Mouse (Mus musculus) stomach, embryonic 14.5 days (tissue): ENCODE measurements around the gene Apoa1. TPM values are rescaled to one million over a fixed set of nuclear protein-coding genes. Genes with fewer than 3 reads are reported as not detected.

Experiments used
- ATAC-seq: fragments of 200-750 bp; cut with Nextera tagmentation; 2 replicates; pipeline ENCODE4 v1.8.0; 2017; ENCODE audit warnings: low read depth, moderate TSS enrichment; ENCODE audit not compliant: insufficient number of reproducible peaks, insufficient read depth, low FRiP score
- H3K27ac ChIP-seq: fragments of 300-500 bp; sonication (generic); 2 replicates; pipeline ENCODE4 v1.5.1; 2014; ENCODE audit warnings: mild to moderate bottlenecking, low read length, moderate library complexity, mixed read lengths
- H3K27me3 ChIP-seq: fragments of 300-500 bp; sonication (generic); 2 replicates; pipeline ENCODE4 v1.6.1; 2014; ENCODE audit warnings: low read length, control low read depth, mixed read lengths; ENCODE audit not compliant: control insufficient read depth, insufficient read depth
- H3K36me3 ChIP-seq: fragments of 300-500 bp; sonication (generic); 2 replicates; pipeline ENCODE4 v1.6.1; 2014; ENCODE audit warnings: mild to moderate bottlenecking, control low read depth, low read length, moderate library complexity, mixed read lengths; ENCODE audit not compliant: control insufficient read depth, insufficient read depth
- H3K4me1 ChIP-seq: fragments of 300-500 bp; sonication (generic); 2 replicates; pipeline ENCODE4 v1.6.1; 2014; ENCODE audit warnings: low read length, control low read depth, mixed read lengths; ENCODE audit not compliant: control insufficient read depth, insufficient read depth
- H3K4me2 ChIP-seq: fragments of 300-500 bp; sonication (generic); replicated peaks from 2 replicates; pipeline ENCODE4 v1.6.1; 2014; ENCODE audit warnings: low read depth, low read length, control low read depth
- H3K4me3 ChIP-seq: fragments of 300-500 bp; sonication (generic); 2 replicates; pipeline ENCODE4 v1.5.1; 2014; ENCODE audit warnings: low read depth, low read length, control low read depth
- H3K9ac ChIP-seq: fragments of 300-500 bp; sonication (generic); replicated peaks from 2 replicates; pipeline ENCODE4 v1.6.1; 2014; ENCODE audit warnings: low read depth, mild to moderate bottlenecking, control low read depth, low read length, moderate library complexity, mixed read lengths
- H3K9me3 ChIP-seq: fragments of 300-500 bp; sonication (generic); 2 replicates; pipeline ENCODE4 v1.6.1; 2016; ENCODE audit warnings: low read depth, low read length, control low read depth; ENCODE audit not compliant: control insufficient read depth
- WGBS: fragments of 180-500 bp; shearing (Covaris S2); extraction: QIAGEN DNeasy Blood & Tissue Kit; methylation state at CpG from one replicate; pipeline ENCODE4 v1.1.7; 2014; 5-methylcytosine and 5-hydroxymethylcytosine counted together
- polyA plus RNA-seq: library from polyadenylated mRNA; unstranded; fragments of >200 nt; fragmentation: Nextera tagmentation; extraction: Ambion mirVana; gene quantifications from 2 replicates; pipeline ENCODE4 v1.2.1, GENCODE M21; 2014

Gene Apoa1
- 70.2 and 73.0 TPM in 2 replicates for polyA plus RNA-seq

- peaks cover 2% of the 10 kb centered on the region; the same call in 1 of the 2 replicates for H3K36me3 ChIP-seq
- 52% methylated on average over 9 of the region's 9 CpGs for WGBS
- H3K27ac ChIP-seq = no peak within 1 kb of the TSS; the same call in 1 of the 2 replicates
- peak; percentile 11; the same call in 1 of the 2 replicates for ATAC-seq
- H3K4me1 ChIP-seq = peaks cover 6% of the 10 kb centered on the region; the same call in 1 of the 2 replicates
- H3K27me3 ChIP-seq = no peaks in the 10 kb centered on the region
- no peaks in the 10 kb centered on the region for H3K9me3 ChIP-seq
- no peak within 1 kb of the TSS for H3K4me2 ChIP-seq
- H3K4me3 ChIP-seq = no peak within 1 kb of the TSS
- no peak within 1 kb of the TSS for H3K9ac ChIP-seq
Observed at GRCm38 (mm10) chr9:46228491-46228890, at the start of gene Apoa1. TSS of gene Apoa1 (plus strand) at chr9:46228580.

GRCm38 (mm10) chr9:46178595-46178994, 49.8 kb upstream of the Apoa1 start:
- Histone ChIP-seq H3K9me3 (no peaks in the 10 kb centered on the region), H3K27ac (no peak overlapping the region), H3K4me2 (no peak overlapping the region), H3K9ac (no peak overlapping the region), H3K4me3 (no peak overlapping the region), H3K27me3 (no peaks in the 10 kb centered on the region), H3K4me1 (peaks cover 11% of the 10 kb centered on the region), H3K36me3 (no peaks in the 10 kb centered on the region)
- WGBS = 76% methylated on average over 9 of the region's 9 CpGs
- no peak for ATAC-seq

- H3K27me3 ChIP-seq = no peaks in the 10 kb centered on the region
- 65% methylated on average over 8 of the region's 8 CpGs for WGBS
Observed at GRCm38 (mm10) chr9:46181297-46181696, 47.1 kb upstream of the Apoa1 start.

GRCm38 (mm10) chr9:46184542-46184941, 43.8 kb upstream of the Apoa1 start:
- no peak overlapping the region for H3K9ac ChIP-seq
- H3K9me3 ChIP-seq = no peaks in the 10 kb centered on the region
- H3K27me3 ChIP-seq = no peaks in the 10 kb centered on the region
- H3K4me2 ChIP-seq = no peak overlapping the region
- H3K4me3 ChIP-seq = no peak overlapping the region
- H3K27ac ChIP-seq = peak overlapping the region; percentile 58; the same call in 1 of the 2 replicates
- 60% methylated on average over 5 of the region's 5 CpGs for WGBS
- H3K36me3 ChIP-seq = no peaks in the 10 kb centered on the region
- H3K4me1 ChIP-seq = no peaks in the 10 kb centered on the region
- ATAC-seq = no peak

More at GRCm38 (mm10) chr9:46181297-46181696, 47.1 kb upstream of the Apoa1 start:
- H3K9me3 ChIP-seq = no peaks in the 10 kb centered on the region
- ATAC-seq = no peak
- no peaks in the 10 kb centered on the region for H3K36me3 ChIP-seq
- no peak overlapping the region for H3K9ac ChIP-seq
- no peak overlapping the region for H3K4me2 ChIP-seq
- no peak overlapping the region for H3K4me3 ChIP-seq
- no peak overlapping the region for H3K27ac ChIP-seq
- H3K4me1 ChIP-seq = peaks cover under 1% of the 10 kb centered on the region; the same call in 1 of the 2 replicates

- no peak for ATAC-seq
- 50% methylated on average over 2 of the region's 2 CpGs for WGBS
- Histone ChIP-seq H3K36me3 (no peaks in the 10 kb centered on the region), H3K27ac (no peak overlapping the region), H3K27me3 (no peaks in the 10 kb centered on the region), H3K9me3 (no peaks in the 10 kb centered on the region), H3K4me1 (no peaks in the 10 kb centered on the region), H3K4me2 (no peak overlapping the region), H3K4me3 (no peak overlapping the region), H3K9ac (no peak overlapping the region)
Observed at GRCm38 (mm10) chr9:46185191-46185590, 43.2 kb upstream of the Apoa1 start.

- H3K4me3 ChIP-seq = no peak overlapping the region
- no peak overlapping the region for H3K4me2 ChIP-seq
- no peak overlapping the region for H3K27ac ChIP-seq
- no peaks in the 10 kb centered on the region for H3K4me1 ChIP-seq
- no peaks in the 10 kb centered on the region for H3K27me3 ChIP-seq
- 89% methylated on average over 1 of the region's 1 CpGs for WGBS
- ATAC-seq = no peak
- no peak overlapping the region for H3K9ac ChIP-seq
- no peaks in the 10 kb centered on the region for H3K9me3 ChIP-seq
- no peaks in the 10 kb centered on the region for H3K36me3 ChIP-seq
Observed at GRCm38 (mm10) chr9:46186387-46186786, 42.0 kb upstream of the Apoa1 start.

GRCm38 (mm10) chr9:46188370-46188769, 40.0 kb upstream of the Apoa1 start:
- Histone ChIP-seq H3K4me2 (no peak overlapping the region), H3K9ac (no peak overlapping the region), H3K4me1 (no peaks in the 10 kb centered on the region), H3K27ac (no peak overlapping the region), H3K27me3 (no peaks in the 10 kb centered on the region), H3K4me3 (no peak overlapping the region), H3K36me3 (no peaks in the 10 kb centered on the region), H3K9me3 (no peaks in the 10 kb centered on the region)
- 86% methylated on average over 4 of the region's 4 CpGs for WGBS
- no peak for ATAC-seq

GRCm38 (mm10) chr9:46188956-46189355, 39.4 kb upstream of the Apoa1 start:
- ATAC-seq = no peak
- no peak overlapping the region for H3K27ac ChIP-seq
- no peaks in the 10 kb centered on the region for H3K9me3 ChIP-seq
- H3K4me1 ChIP-seq = no peaks in the 10 kb centered on the region
- H3K4me2 ChIP-seq = no peak overlapping the region
- no peak overlapping the region for H3K9ac ChIP-seq
- WGBS = 89% methylated on average over 5 of the region's 5 CpGs
- no peaks in the 10 kb centered on the region for H3K36me3 ChIP-seq
- H3K4me3 ChIP-seq = no peak overlapping the region
- no peaks in the 10 kb centered on the region for H3K27me3 ChIP-seq

- Histone ChIP-seq H3K4me1 (no peaks in the 10 kb centered on the region), H3K9ac (no peak overlapping the region), H3K4me3 (no peak overlapping the region), H3K9me3 (no peaks in the 10 kb centered on the region), H3K27me3 (no peaks in the 10 kb centered on the region), H3K4me2 (no peak overlapping the region), H3K36me3 (no peaks in the 10 kb centered on the region), H3K27ac (no peak overlapping the region)
- ATAC-seq = no peak
- 84% methylated on average over 10 of the region's 10 CpGs for WGBS
Observed at GRCm38 (mm10) chr9:46189381-46189780, 39.0 kb upstream of the Apoa1 start.
